Mouse (Mus musculus): ENCODE measurements at regions not wholly inside any gene's neighbourhood (a gene's known extent, or its start where the extent isn't known, plus 50 kb on each side); places are given as distances from the start of the nearest gene placed in this dataset.
A peak's percentile ranks its signal among the peaks of the same experiment; 100 is the strongest.

- no peak for DNase-seq (ENCODE audit: low spot score in 2 of 2)
These were observed 149.8 kb downstream of the Adamts15 start for GRCm38 (mm10) chr9:30772456-30772855.

GRCm38 (mm10) chr9:30770436-30771173, 151.6 kb downstream of the Adamts15 start:
- no peak for DNase-seq (ENCODE audit: low spot score in 2 of 2)

DNA sequence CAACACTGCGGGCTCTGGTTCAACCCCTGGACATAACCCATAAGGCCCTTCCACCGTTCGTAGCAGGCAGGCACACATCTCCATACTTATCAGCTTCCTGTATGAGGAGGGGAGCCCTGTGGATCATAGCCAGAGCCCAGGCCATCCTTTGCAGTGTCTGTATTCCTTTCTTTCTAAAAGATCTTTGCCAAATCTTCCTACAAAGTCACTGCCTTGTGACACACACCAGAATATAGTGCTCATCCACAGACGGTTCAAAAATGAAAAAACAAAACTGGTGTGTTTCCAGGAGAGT, 152.9 kb downstream of the Adamts15 start:
- no peak for DNase-seq (ENCODE audit: low spot score in 2 of 2)

- no peak for DNase-seq (ENCODE audit: low spot score in 2 of 2)
These were observed 153.4 kb downstream of the Adamts15 start for GRCm38 (mm10) chr9:30768665-30769434.

DNA sequence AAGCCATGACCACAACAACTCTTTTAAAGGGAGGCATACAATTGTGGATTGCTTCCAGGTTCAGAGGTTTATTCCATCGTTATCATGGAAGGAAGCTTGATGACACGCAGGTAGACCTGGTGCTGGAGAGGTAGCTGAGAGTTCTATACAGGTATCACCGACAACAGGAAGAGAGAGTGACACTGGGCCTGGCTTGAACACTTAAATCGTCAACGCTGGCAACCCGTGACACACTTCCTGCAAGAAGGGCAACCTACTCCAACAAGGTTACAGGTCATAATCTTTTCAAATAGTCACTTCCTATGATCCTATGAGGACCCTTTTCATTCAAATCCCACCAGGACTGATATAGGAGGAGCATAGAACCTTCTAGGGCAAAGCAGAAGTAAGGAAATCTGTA, 155.6 kb downstream of the Adamts15 start:
- DNase-seq (ENCODE audit: low spot score in 2 of 2): no peak

DNA sequence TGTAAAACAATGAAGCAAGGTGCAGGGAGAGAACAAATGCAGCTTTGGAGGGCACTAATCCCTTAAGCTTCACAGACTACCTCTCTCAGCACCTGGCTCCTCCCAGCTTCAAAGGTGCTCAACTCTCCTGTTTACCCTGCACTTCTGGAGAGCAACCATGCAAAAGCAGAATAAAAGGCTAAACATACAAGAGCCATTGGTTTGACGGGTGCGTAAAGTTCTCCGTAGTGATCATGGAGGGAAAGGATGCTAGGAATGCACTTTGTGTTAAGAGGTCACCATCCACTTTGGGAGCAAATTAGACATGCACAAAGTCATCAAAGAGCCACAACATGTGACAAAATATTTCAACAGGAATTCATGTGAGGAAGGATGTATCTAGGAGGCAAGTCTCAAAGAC, 156.1 kb downstream of the Adamts15 start:
- no peak for DNase-seq (ENCODE audit: low spot score in 2 of 2)

DNA sequence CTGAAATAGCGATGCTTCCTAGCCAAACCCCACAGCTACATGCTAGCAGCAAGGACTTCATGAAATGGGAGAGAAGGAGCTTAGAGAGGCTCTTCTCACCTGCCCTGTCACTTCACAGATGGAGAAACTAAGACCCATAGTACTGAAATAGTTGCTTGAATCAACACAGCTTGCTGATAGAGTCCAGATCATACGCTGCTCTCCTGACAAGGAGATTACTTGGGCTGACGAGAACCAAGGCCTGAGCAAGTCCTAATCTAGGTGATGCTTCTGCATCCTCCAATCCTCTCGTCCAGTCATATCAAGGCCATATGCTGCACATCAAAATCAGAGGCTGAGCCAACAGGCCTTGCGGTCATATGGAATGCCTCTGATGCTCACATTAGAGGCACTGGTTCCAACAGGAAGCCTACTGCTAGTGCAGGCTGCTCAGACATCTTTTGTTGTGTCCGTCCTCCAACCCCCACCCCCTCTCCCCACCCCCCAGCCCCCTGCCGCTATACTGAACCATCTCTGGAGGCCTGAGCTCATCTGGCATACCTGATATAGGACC, 157.2 kb downstream of the Adamts15 start:
- DNase-seq (ENCODE audit: low spot score in 2 of 2): no peak

GRCm38 (mm10) chr9:30762913-30763312, 159.3 kb downstream of the Adamts15 start:
- no peak for DNase-seq (ENCODE audit: low spot score in 2 of 2)

DNA sequence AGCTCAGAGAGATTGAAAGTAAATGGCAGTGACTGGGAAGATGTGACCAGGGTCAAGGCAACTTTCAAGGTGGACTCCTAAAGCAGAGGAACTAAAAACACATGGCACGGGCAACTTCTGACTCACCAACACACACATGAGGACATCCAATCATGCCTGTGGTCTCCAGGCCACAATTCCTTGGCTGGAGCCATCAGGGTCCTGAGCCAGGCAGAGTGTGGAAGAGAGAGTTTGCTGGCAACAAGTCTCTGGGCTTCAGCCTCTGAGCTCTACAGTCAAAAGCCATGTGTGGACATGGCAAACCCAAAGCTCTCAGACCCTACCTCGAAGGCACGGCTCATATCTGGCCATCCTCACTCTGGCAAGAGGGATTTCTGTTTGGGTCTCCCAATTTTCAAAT, 164.1 kb downstream of the Adamts15 start:
- DNase-seq (ENCODE audit: low spot score in 2 of 2): no peak

DNA sequence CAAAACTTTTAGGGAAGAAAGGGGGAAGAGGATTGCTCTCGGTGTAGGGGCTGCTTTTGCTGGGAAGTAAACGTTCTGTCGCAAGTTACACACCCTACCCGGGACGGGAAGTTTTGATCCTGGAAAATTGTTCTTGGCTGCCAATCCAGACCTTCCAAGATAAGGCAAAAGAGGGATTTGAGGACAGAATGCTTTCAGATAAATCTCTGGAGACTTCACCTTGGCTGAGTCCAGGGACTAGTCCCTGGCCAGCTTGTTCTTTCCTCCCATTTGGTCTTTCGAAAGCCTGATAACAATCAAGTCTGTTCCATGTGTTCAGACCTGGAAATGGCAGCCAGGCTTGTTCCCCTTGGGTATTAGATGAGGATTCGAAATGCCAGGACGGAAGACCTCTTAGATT, 164.8 kb downstream of the Adamts15 start:
- no peak for DNase-seq (ENCODE audit: low spot score in 2 of 2)

- no peak for DNase-seq (ENCODE audit: low spot score in 2 of 2)
These were observed 165.5 kb downstream of the Adamts15 start for GRCm38 (mm10) chr9:30756796-30757195.

GRCm38 (mm10) chr9:30755586-30755985, 166.7 kb downstream of the Adamts15 start:
- no peak for DNase-seq (ENCODE audit: low spot score in 2 of 2)

- DNase-seq (ENCODE audit: low spot score in 2 of 2): no peak
These were observed 167.4 kb downstream of the Adamts15 start for GRCm38 (mm10) chr9:30754826-30755225.

DNA sequence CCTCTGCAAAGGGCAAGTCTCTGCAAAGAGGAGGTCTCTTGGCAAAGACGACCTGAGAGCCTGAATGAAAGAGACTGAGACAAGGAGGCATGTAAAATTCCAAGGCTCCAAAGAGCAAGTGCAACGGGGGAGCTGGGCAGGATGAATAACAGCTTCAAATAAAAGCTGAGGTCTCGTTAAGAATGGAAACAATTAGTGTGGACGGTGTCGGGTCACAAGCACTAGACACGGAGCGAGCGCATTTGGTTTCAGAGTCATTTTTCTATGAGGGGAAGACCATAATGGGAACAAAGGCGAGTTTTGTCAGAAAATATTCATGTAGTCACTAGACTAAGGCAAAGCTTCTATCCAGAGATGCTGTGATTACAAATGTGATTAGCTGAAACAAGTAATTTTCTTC, 178.8 kb downstream of the Adamts15 start:
- no peak for DNase-seq (ENCODE audit: low spot score in 2 of 2)

GRCm38 (mm10) chr9:30742471-30743098, 179.7 kb downstream of the Adamts15 start:
- no peak for DNase-seq (ENCODE audit: low spot score in 2 of 2)

- no peak for DNase-seq (ENCODE audit: low spot score in 2 of 2)
These were observed 190.6 kb downstream of the Adamts15 start for GRCm38 (mm10) chr9:30731687-30732086.

DNA sequence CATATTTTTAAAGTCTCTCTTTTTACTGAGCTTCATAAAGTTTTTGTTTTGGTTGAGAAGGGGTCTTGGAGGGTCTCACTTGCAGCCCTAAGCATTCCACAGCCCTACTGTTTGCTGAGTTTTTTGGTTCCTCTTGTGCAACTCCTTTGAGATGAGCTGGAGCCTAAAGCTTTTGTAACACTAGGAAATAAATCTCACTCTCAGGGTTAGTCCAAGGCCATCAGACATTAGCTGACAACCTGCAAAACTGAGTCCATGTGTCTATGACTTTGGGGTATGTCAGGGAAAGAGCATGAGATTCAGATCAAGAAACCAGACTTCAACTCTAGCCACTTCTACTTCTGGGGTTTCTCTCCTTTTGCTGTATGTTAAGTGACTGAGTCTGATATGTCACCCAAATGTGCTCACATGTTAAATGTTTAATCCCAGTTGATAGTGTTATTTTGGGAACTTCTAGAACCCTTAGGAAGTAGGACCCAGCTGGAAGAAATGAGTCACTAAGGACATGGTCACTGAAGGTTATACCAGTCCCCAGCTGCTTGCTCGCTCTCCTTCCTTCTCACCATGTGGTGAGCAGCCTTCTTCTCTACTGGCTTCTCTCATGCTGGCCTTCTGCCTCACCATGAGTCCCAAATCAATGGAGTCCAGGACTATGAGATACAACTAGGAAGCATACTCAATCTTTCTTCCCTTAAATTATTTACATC, 198.7 kb downstream of the Adamts15 start:
- no peak for DNase-seq (ENCODE audit: low spot score in 2 of 2)

- DNase-seq (ENCODE audit: low spot score in 2 of 2): no peak
These were observed 200.4 kb downstream of the Adamts15 start for GRCm38 (mm10) chr9:30721861-30722260.

- peak in 1 of 2 experiments; percentile 6 for DNase-seq (ENCODE audit: low spot score in 2 of 2)
These were observed 205.7 kb downstream of the Adamts15 start for GRCm38 (mm10) chr9:30716421-30717170.

DNA sequence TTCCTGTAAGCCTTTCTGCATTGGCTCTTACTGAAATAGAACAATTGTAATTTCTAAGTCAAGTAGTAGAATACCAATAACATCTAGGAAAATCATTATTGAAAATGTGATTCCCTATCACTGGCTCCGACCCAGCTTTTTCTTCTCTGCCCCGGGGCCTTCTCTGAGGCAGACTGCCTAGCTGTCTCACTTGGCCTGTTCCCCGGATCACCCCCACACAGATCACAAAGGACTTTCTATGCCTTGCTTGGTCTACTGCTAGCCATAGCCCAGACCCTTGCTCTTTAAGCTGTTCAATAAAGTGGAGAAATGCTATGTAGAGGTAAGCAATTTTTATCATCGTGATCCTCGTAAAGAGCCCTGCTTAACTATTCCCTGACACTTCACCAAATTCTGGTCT, 212.1 kb downstream of the Adamts15 start:
- DNase-seq (ENCODE audit: low spot score in 2 of 2): no peak

DNA sequence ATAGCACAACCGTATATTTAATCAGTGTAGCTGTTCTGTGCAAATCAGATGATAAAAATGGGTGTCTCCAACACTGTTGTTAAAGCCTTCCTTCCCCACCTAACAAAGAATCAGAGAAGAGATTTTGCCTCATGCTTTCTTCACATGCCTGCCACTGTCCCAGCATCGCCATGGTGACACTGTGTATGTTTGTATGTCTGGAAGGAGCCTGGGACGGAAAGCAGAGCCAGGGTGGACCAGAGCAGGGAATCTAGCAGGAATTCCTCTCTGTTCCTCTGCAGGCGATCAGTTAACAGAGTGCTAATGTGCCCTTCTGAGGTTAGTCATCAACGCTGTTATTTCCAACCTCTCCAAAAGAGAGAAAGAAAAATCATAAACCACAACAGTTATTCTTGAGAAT, 222.4 kb downstream of the Adamts15 start:
- DNase-seq (ENCODE audit: low spot score in 2 of 2): no peak
